11 mouse cellular contexts compared by ENCODE assay signal in the genomic region with DNA sequence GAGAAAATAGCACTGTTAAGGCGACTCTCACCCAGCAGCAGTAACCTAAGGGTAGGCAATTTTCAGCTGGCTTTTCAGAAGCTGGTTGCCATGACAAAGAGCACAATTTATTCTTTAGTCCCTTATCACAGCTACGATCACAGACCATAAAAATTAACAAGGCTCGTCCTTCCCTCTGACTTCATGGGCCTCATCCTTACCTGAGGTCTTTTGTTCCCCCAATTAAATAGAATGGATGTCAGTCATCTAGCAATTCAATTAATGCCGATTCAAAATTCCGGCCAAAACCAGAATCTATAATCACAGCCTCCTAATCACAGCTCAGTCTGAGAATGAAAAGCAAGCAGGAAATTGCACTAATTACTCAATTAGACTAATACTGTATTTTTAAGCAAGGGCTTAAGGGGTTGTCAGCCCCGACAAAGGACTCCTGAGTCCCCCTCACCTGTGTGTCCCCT. TPM values are rescaled to one million over a fixed set of nuclear protein-coding genes. Genes with fewer than 3 reads are reported as not detected.
DNase-seq lines count a peak whose midpoint lies in the region; ATAC-seq and TF ChIP-seq lines count a peak whose summit lies in the region.
"Had no signal": no experiment of that assay in that cellular context is flagged by ENCODE, and none has a peak within 500 bp of the region (broad histone marks: within the 10 kb centered on the region; RNA-seq: fewer than 3 reads in every experiment).

No protein-coding gene starts in this region.

- DNase-seq in kidney, postnatal 0 days (ENCODE audit: low spot score), result peak; percentile 46
- DNase-seq in kidney, postnatal 36 days, result no peak
- no peak for DNase-seq in ovary, postnatal 14 days (ENCODE audit: low spot score)
- DNase-seq in spleen, adult 12 weeks (ENCODE audit: low spot score), result no peak
- DNase-seq in urinary bladder, postnatal 10 days (ENCODE audit: low spot score), result no peak
- DNase-seq: thymus, postnatal 36 days had no signal

- no peaks in the 10 kb centered on the region for H3K9me3 ChIP-seq in kidney, postnatal 0 days (replicated peaks; ENCODE audit: low read length)
- H3K9me3 ChIP-seq in intestine, embryonic 15.5 days, result no peaks in the 10 kb centered on the region
- H3K9me3 ChIP-seq in neural tube, embryonic 13.5 days, result no peaks in the 10 kb centered on the region
- H3K9me3 ChIP-seq: megakaryocyte, embryonic 14.5 days had no signal

- H3K27ac ChIP-seq in kidney, postnatal 0 days, result peak overlapping the region; percentile 26; the same call in 1 of the 2 replicates
- H3K27ac ChIP-seq in embryonic fibroblast, embryonic 13.5 days (ENCODE audit: insufficient read depth, low read length), result peak overlapping the region; percentile 74; the same call in 1 of the 2 replicates
- peak overlapping the region; percentile 71 for H3K27ac ChIP-seq in intestine, embryonic 15.5 days
- peak overlapping the region; percentile 78 for H3K27ac ChIP-seq in neural tube, embryonic 13.5 days (replicated peaks)

- H3K36me3 ChIP-seq in kidney, postnatal 0 days (ENCODE audit: insufficient read depth, low read length), result no peaks in the 10 kb centered on the region
- no peaks in the 10 kb centered on the region for H3K36me3 ChIP-seq in intestine, embryonic 15.5 days
- no peaks in the 10 kb centered on the region for H3K36me3 ChIP-seq in neural tube, embryonic 13.5 days

- ATAC-seq in kidney, postnatal 0 days (replicated peaks; ENCODE audit: low FRiP score, low read depth), result no peak
- ATAC-seq in intestine, embryonic 15.5 days, result 0 out of 2 replicates have a peak, but pooled peaks have one; percentile 34
- peak; percentile 48 for ATAC-seq in neural tube, embryonic 13.5 days (ENCODE audit: low read depth)

- no peak for TF ChIP-seq POLR2A in embryonic fibroblast, embryonic 13.5 days (IDR thresholded peaks at IDR 0.05; ENCODE audit: low read depth, low read length)

- 24% methylated on average over 6 of the region's 6 CpGs for WGBS in kidney, postnatal 0 days
- 44% methylated on average over 6 of the region's 6 CpGs for WGBS in intestine, embryonic 15.5 days
- WGBS in neural tube, embryonic 13.5 days, result 20% methylated on average over 6 of the region's 6 CpGs

- H3K4me1 ChIP-seq in kidney, postnatal 0 days (replicated peaks; ENCODE audit: insufficient read depth, low read length), result peaks cover 25% of the 10 kb centered on the region
- H3K4me1 ChIP-seq in embryonic fibroblast, embryonic 13.5 days (ENCODE audit: control insufficient read depth, insufficient read depth, low read length), result no peaks in the 10 kb centered on the region; the same call in 1 of the 2 replicates
- H3K4me1 ChIP-seq in intestine, embryonic 15.5 days (replicated peaks), result peaks cover 21% of the 10 kb centered on the region
- H3K4me1 ChIP-seq in neural tube, embryonic 13.5 days (replicated peaks), result peaks cover 49% of the 10 kb centered on the region

- TF ChIP-seq CTCF in kidney, postnatal 0 days (IDR thresholded peaks at IDR 0.05; ENCODE audit: low read depth), result no peak
- TF ChIP-seq CTCF in embryonic fibroblast, embryonic 13.5 days (IDR thresholded peaks at IDR 0.05; ENCODE audit: borderline replicate concordance, insufficient read depth, low read length), result no peak

- H3K9ac ChIP-seq in kidney, postnatal 0 days (ENCODE audit: low read depth, low read length), result no peak overlapping the region
- no peak overlapping the region for H3K9ac ChIP-seq in intestine, embryonic 15.5 days
- H3K9ac ChIP-seq in neural tube, embryonic 13.5 days, result no peak overlapping the region

- H3K4me3 ChIP-seq in kidney, postnatal 0 days (replicated peaks; ENCODE audit: low read depth, low read length), result no peak overlapping the region
- H3K4me3 ChIP-seq in embryonic fibroblast, embryonic 13.5 days (ENCODE audit: insufficient read depth, low read length), result no peak overlapping the region
- H3K4me3 ChIP-seq in intestine, embryonic 15.5 days (replicated peaks), result no peak overlapping the region
- no peak overlapping the region for H3K4me3 ChIP-seq in neural tube, embryonic 13.5 days
- H3K4me3 ChIP-seq: megakaryocyte, embryonic 14.5 days had no signal

- H3K27me3 ChIP-seq in kidney, postnatal 0 days (ENCODE audit: insufficient read depth, low read length), result no peaks in the 10 kb centered on the region
- no peaks in the 10 kb centered on the region for H3K27me3 ChIP-seq in intestine, embryonic 15.5 days (replicated peaks)
- H3K27me3 ChIP-seq in neural tube, embryonic 13.5 days, result no peaks in the 10 kb centered on the region
- H3K27me3 ChIP-seq: CH12.LX had no signal

- no peak overlapping the region for H3K4me2 ChIP-seq in kidney, postnatal 0 days (ENCODE audit: low read length)
- no peak overlapping the region for H3K4me2 ChIP-seq in intestine, embryonic 15.5 days (replicated peaks)
- H3K4me2 ChIP-seq in neural tube, embryonic 13.5 days, result no peak overlapping the region

RNA-seq across cellular contexts. Expression of a gene that starts 15.4 kb away (rescaled TPM):
- 0.53 and 0.55 TPM in 2 replicates for polyA plus RNA-seq in kidney, postnatal 0 days (2015; fragmentation: Nextera tagmentation; extraction: Ambion mirVana)
- not detected in 2 replicates for polyA plus RNA-seq in embryonic fibroblast, embryonic 13.5 days (2011; ENCODE audit: insufficient read length, low read depth, missing spikeins)
- polyA plus RNA-seq in intestine, embryonic 15.5 days (2015; fragmentation: Nextera tagmentation; extraction: Ambion mirVana), result 266 and 631 TPM in 2 replicates
- polyA plus RNA-seq in neural tube, embryonic 13.5 days (2015; fragmentation: Nextera tagmentation; extraction: Ambion mirVana), result 0.25 and 0.52 TPM in 2 replicates

RNA-seq across cellular contexts. Expression of a gene that starts 39.1 kb away (rescaled TPM):
- 11.9 and 12.1 TPM in 2 replicates for polyA plus RNA-seq in kidney, postnatal 0 days (2015; fragmentation: Nextera tagmentation; extraction: Ambion mirVana)
- polyA plus RNA-seq in embryonic fibroblast, embryonic 13.5 days (2011; ENCODE audit: insufficient read length, low read depth, missing spikeins), result 8.7 and 14.9 TPM in 2 replicates
- 9.4 and 9.9 TPM in 2 replicates for polyA plus RNA-seq in intestine, embryonic 15.5 days (2015; fragmentation: Nextera tagmentation; extraction: Ambion mirVana)
- 12.2 and 17.4 TPM in 2 replicates for polyA plus RNA-seq in neural tube, embryonic 13.5 days (2015; fragmentation: Nextera tagmentation; extraction: Ambion mirVana)

RNA-seq across cellular contexts. Expression of a gene that starts 43.6 kb away (rescaled TPM):
- 0.27 and 0.28 TPM in 2 replicates for polyA plus RNA-seq in kidney, postnatal 0 days (2015; fragmentation: Nextera tagmentation; extraction: Ambion mirVana)
- polyA plus RNA-seq in embryonic fibroblast, embryonic 13.5 days (2011; ENCODE audit: insufficient read length, low read depth, missing spikeins), result not detected in 2 replicates
- polyA plus RNA-seq in intestine, embryonic 15.5 days (2015; fragmentation: Nextera tagmentation; extraction: Ambion mirVana), result 0.25 TPM in 2 replicates
- polyA plus RNA-seq in neural tube, embryonic 13.5 days (2015; fragmentation: Nextera tagmentation; extraction: Ambion mirVana), result not detected in 2 replicates

Comparison
In these comparisons a context has a peak if more than half of its experiments do, and no peak if none do; other contexts are left out.
1. H3K27ac ChIP-seq: peak in every context shown above with its lines; median percentile 78 in neural tube, embryonic 13.5 days; 74 in embryonic fibroblast, embryonic 13.5 days; 71 in intestine, embryonic 15.5 days; 26 in kidney, postnatal 0 days.
2. RNA of a gene that starts 15.4 kb away (polyA plus RNA-seq): 266 to 631 TPM in intestine, embryonic 15.5 days; 0.53 to 0.55 TPM in kidney, postnatal 0 days, 0.25 to 0.52 TPM in neural tube, embryonic 13.5 days and not detected in embryonic fibroblast, embryonic 13.5 days; every median in the first group is over 100 times any median in the second.